Mouse (Mus musculus): Measurements from ENCODE around the gene Rragd. TPM values are rescaled to one million over a fixed set of nuclear protein-coding genes. Genes with fewer than 3 reads are reported as not detected.

Gene Rragd
- polyA plus RNA-seq, 1 experiment, result 14.9 TPM

GRCm38 (mm10) chr4:33018361-33018999 lies 35.6 kb downstream of the Rragd start:
- H3K36me3 ChIP-seq (ENCODE audit: control insufficient read depth, insufficient read depth, low read length), result peaks cover 15% of the 10 kb centered on the region
- no peaks in the 10 kb centered on the region for H3K4me1 ChIP-seq (ENCODE audit: control insufficient read depth, insufficient read depth, insufficient read length, low read length)
- TF ChIP-seq CTCF (IDR thresholded peaks at IDR 0.05; ENCODE audit: extremely low read depth, insufficient read length, insufficient replicate concordance, low read depth, low read length) (peak; percentile 92; the same call in 1 of the 2 replicates), POLR2A (IDR thresholded peaks at IDR 0.05; ENCODE audit: low read depth, low read length) (no peak)
- 35% methylated on average over 9 of the region's 9 CpGs for WGBS
- no peaks in the 10 kb centered on the region for H3K27me3 ChIP-seq (ENCODE audit: control insufficient read depth, insufficient read depth, low read length)
- H3K27ac ChIP-seq (ENCODE audit: insufficient read depth, low read depth, low read length), result no peak overlapping the region
- no peak overlapping the region for H3K4me3 ChIP-seq (ENCODE audit: low read depth, low read length)

DNA sequence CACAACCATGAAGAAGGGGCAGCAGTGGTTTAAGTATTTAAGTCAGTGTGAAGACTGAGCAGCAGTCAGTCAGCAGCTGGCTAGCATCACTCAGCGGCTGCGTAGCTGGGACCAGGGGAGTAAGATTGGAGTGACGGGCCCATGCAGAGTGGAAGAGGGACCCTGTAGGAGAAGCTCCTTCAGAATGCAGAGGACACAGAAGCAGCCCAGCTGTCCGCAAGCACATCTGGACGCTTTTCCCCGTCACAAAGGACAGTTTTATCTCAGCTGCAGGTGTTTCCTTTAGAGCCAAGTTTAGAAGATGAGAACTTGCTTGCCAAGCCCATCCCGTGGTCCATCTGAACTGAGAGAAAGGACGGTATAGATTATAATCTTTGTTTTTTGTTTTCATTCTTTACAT lies 41.6 kb downstream of the Rragd start:
- Histone ChIP-seq H3K27ac (ENCODE audit: insufficient read depth, low read depth, low read length) (no peak overlapping the region), H3K27me3 (ENCODE audit: control insufficient read depth, insufficient read depth, low read length) (no peaks in the 10 kb centered on the region), H3K4me3 (ENCODE audit: low read depth, low read length) (no peak overlapping the region), H3K4me1 (ENCODE audit: control insufficient read depth, insufficient read depth, insufficient read length, low read length) (no peaks in the 10 kb centered on the region; the same call in 1 of the 2 replicates), H3K36me3 (ENCODE audit: control insufficient read depth, insufficient read depth, low read length) (peaks cover 6% of the 10 kb centered on the region; the same call in 1 of the 2 replicates)
- 82% methylated on average over 8 of the region's 8 CpGs for WGBS
- no peak for TF ChIP-seq CTCF (IDR thresholded peaks at IDR 0.05; ENCODE audit: extremely low read depth, insufficient read length, insufficient replicate concordance, low read depth, low read length)
- TF ChIP-seq POLR2A (IDR thresholded peaks at IDR 0.05; ENCODE audit: low read depth, low read length), result no peak

- no peak overlapping the region for H3K27ac ChIP-seq (ENCODE audit: insufficient read depth, low read depth, low read length)
- H3K4me1 ChIP-seq (ENCODE audit: control insufficient read depth, insufficient read depth, insufficient read length, low read length), result peaks cover 4% of the 10 kb centered on the region
- no peak for TF ChIP-seq POLR2A (IDR thresholded peaks at IDR 0.05; ENCODE audit: low read depth, low read length)
- no peak for TF ChIP-seq CTCF (IDR thresholded peaks at IDR 0.05; ENCODE audit: extremely low read depth, insufficient read length, insufficient replicate concordance, low read depth, low read length)
- no peaks in the 10 kb centered on the region for H3K27me3 ChIP-seq (ENCODE audit: control insufficient read depth, insufficient read depth, low read length)
- WGBS, result 78% methylated on average over 7 of the region's 7 CpGs
- H3K4me3 ChIP-seq (ENCODE audit: low read depth, low read length), result no peak overlapping the region
- peaks cover 1% of the 10 kb centered on the region for H3K36me3 ChIP-seq (ENCODE audit: control insufficient read depth, insufficient read depth, low read length)
Measured at GRCm38 (mm10) chr4:33029104-33029503, 46.3 kb downstream of the Rragd start.

DNA sequence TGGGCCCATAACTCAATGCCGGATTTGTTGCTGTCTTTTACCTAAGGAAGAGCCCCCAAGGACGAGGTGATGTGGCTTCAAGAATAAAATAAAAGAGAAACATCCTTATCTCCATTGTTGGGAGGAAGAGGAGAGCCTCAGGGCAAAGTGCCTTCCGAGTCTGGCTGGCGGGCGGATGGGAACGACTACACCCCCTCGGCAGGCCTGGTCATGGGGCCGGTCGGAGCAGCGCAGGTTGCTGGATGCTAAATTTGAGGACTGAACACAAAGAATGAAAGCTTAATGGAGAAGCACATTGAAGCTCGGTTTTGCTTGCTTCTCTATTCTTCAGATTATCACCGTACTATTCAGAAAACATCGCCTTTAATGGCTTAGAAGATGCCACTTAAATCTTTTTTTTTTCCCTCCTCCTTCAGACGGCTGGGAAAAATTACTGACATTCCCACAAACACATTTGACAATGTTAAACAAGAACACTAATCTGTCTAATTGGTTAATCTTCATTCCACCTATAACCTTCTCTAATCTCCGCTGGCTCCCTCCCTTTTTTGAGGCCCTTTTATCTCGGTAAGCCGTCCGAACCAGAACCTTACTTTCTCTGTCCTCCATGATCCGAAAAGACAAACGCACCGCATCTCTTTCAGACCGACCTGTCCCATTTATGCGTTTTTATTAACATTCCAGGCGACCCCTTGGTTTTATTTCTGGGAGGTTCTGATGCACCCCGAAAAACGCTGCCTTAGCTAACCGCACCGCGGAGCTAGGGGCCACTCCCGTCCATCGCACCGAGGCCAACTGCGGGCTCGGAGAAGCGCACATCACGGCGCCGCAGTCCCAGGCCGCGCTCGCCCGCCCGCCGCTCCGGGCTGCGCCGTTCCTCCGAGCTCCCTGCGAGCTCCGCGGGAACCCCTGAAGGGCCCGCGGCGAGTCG lies 47.7 kb downstream of the Rragd start:
- no peaks in the 10 kb centered on the region for H3K27me3 ChIP-seq (ENCODE audit: control insufficient read depth, insufficient read depth, low read length)
- peaks cover 4% of the 10 kb centered on the region for H3K4me1 ChIP-seq (ENCODE audit: control insufficient read depth, insufficient read depth, insufficient read length, low read length)
- H3K27ac ChIP-seq (ENCODE audit: insufficient read depth, low read depth, low read length), result peak overlapping the region; percentile 86
- H3K36me3 ChIP-seq (ENCODE audit: control insufficient read depth, insufficient read depth, low read length), result peaks cover 4% of the 10 kb centered on the region
- peak overlapping the region; percentile 86 for H3K4me3 ChIP-seq (ENCODE audit: low read depth, low read length)
- TF ChIP-seq CTCF (IDR thresholded peaks at IDR 0.05; ENCODE audit: extremely low read depth, insufficient read length, insufficient replicate concordance, low read depth, low read length) (peak; percentile 14; the same call in 1 of the 2 replicates), POLR2A (IDR thresholded peaks at IDR 0.05; ENCODE audit: low read depth, low read length) (no peak)
- 4% methylated on average over 55 of the region's 55 CpGs for WGBS

DNA sequence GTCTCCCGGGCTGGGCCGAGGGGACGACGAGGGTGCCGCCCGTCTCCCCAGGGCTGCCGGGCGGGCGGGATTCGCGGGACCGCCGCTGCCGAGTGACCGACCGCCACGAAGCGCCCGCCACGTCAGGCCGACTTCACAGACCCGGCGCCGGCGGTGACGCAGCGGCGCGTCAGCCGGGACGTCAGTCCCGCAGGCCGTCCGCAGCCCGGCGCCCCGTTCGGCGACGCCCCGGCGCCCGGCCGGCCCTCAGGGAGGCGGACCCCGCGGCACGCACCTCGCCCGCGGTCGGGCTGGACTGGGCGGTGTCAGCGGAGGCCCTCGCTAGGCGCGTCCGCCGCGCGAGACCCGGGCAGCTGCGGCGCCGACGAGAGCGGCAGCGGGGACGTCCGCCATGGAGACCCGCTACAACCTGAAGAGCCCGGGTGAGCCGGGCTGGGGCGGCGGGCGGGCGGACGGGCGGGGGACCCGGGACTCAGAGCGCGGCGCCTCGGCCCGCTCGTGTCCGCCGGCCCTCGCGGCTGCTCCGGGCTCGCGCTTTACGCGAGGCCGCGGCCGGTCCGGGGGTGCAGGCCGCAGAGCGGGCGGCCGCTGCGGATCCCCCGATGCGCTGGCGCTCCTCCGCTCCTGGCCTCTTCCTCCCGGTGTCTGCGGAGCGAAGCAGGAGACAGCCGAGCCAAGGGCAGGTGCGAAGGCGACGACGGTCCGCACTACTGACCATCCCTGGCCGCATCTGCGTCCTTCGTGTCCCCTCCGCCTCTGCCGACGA lies 48.5 kb downstream of the Rragd start, which contains the start of gene Ube2j1:
Gene Ube2j1 (plus strand): TSS at position 222 of the 766 bp plus-strand sequence.
- TF ChIP-seq CTCF (IDR thresholded peaks at IDR 0.05; ENCODE audit: extremely low read depth, insufficient read length, insufficient replicate concordance, low read depth, low read length), result no peak
- peak; percentile 71 for TF ChIP-seq POLR2A (IDR thresholded peaks at IDR 0.05; ENCODE audit: low read depth, low read length)
- H3K27me3 ChIP-seq (ENCODE audit: control insufficient read depth, insufficient read depth, low read length), result no peaks in the 10 kb centered on the region
- H3K4me1 ChIP-seq (ENCODE audit: control insufficient read depth, insufficient read depth, insufficient read length, low read length), result peaks cover 4% of the 10 kb centered on the region
- WGBS, result under 1% methylated on average over 122 of the region's 123 CpGs
- peak within 1 kb of the TSS; percentile 86 for H3K27ac ChIP-seq (ENCODE audit: insufficient read depth, low read depth, low read length)
- H3K4me3 ChIP-seq (ENCODE audit: low read depth, low read length), result peak within 1 kb of the TSS; percentile 86
- peaks cover 5% of the 10 kb centered on the region for H3K36me3 ChIP-seq (ENCODE audit: control insufficient read depth, insufficient read depth, low read length)

DNA sequence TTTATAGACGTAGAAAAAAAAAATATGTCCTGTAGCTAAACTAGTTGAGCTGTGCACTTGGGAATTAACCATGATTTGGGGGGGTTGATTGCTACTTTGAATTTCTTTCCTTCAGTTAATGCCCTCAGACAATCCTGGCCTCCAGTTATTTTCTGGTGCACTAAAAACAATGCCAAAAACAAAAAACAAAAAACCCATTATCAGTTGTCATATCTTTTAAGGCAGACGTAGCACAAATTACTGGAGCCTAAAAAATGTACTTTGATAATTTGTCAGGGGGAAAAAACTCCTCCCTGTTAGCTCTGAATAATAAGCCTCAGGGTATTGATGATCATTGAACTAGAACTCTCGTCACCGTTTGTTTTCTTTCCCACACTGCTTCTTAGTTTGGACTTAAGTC lies 49.2 kb downstream of the Rragd start:
- Histone ChIP-seq H3K4me1 (ENCODE audit: control insufficient read depth, insufficient read depth, insufficient read length, low read length) (peaks cover 4% of the 10 kb centered on the region), H3K4me3 (ENCODE audit: low read depth, low read length) (peak overlapping the region; percentile 86), H3K27ac (ENCODE audit: insufficient read depth, low read depth, low read length) (peak overlapping the region; percentile 74; the same call in 1 of the 2 replicates), H3K27me3 (ENCODE audit: control insufficient read depth, insufficient read depth, low read length) (no peaks in the 10 kb centered on the region), H3K36me3 (ENCODE audit: control insufficient read depth, insufficient read depth, low read length) (peaks cover 7% of the 10 kb centered on the region)
- no peak for TF ChIP-seq POLR2A (IDR thresholded peaks at IDR 0.05; ENCODE audit: low read depth, low read length)
- WGBS, result 14% methylated on average over 4 of the region's 4 CpGs
